Mouse (Mus musculus) heart, adult 8-10 months (tissue): ENCODE measurements around the gene Huwe1. TPM values are rescaled to one million over a fixed set of nuclear protein-coding genes. Genes with fewer than 3 reads are reported as not detected.

ENCODE experiments used
- DNase-seq: peaks from one replicate; pipeline ENCODE4 v3.0.0; 2022; ENCODE audit warnings: low spot score
- total RNA-seq, 4 experiments: library from RNA; stranded (reverse); gene quantifications; 2 replicates each; pipeline ENCODE4 v1.2.4; 2022

The Huwe1 gene
- 100 to 1,000 TPM; 157 to 200 (median 175) TPM for total RNA-seq

GRCm38 (mm10) chrX:151800701-151801511 is at the start of gene Huwe1:
TSS of gene Huwe1 (plus strand) at chrX:151800807.
- peak; percentile 42 for DNase-seq

- DNase-seq = no peak
Observed at GRCm38 (mm10) chrX:151780348-151780747, 20.3 kb upstream of the Huwe1 start.

GRCm38 (mm10) chrX:151782939-151783338 is 17.7 kb upstream of the Huwe1 start:
- DNase-seq = no peak

GRCm38 (mm10) chrX:151792766-151793165 is 7.8 kb upstream of the Huwe1 start:
- DNase-seq = no peak

GRCm38 (mm10) chrX:151797970-151798369 is 2.6 kb upstream of the Huwe1 start:
- DNase-seq = no peak

- DNase-seq = no peak
Observed at GRCm38 (mm10) chrX:151802328-151802955, 1.8 kb downstream of the Huwe1 start.

GRCm38 (mm10) chrX:151802956-151803776 is 2.6 kb downstream of the Huwe1 start:
- DNase-seq = peak; percentile 95

- DNase-seq = peak; percentile 25
Observed at GRCm38 (mm10) chrX:151803777-151804101, 3.1 kb downstream of the Huwe1 start.

- DNase-seq = no peak
Observed at GRCm38 (mm10) chrX:151804388-151804787, 3.8 kb downstream of the Huwe1 start.

GRCm38 (mm10) chrX:151811481-151811880 is 10.9 kb downstream of the Huwe1 start:
- DNase-seq = no peak

GRCm38 (mm10) chrX:151813656-151814055 is 13.0 kb downstream of the Huwe1 start:
- no peak for DNase-seq

- no peak for DNase-seq
Observed at GRCm38 (mm10) chrX:151817712-151818111, 17.1 kb downstream of the Huwe1 start.

- DNase-seq = no peak
Observed at GRCm38 (mm10) chrX:151828971-151829370, 28.4 kb downstream of the Huwe1 start.

GRCm38 (mm10) chrX:151831260-151831659 is 30.7 kb downstream of the Huwe1 start:
- DNase-seq = no peak

GRCm38 (mm10) chrX:151832982-151833381 is 32.4 kb downstream of the Huwe1 start:
- DNase-seq = no peak

- DNase-seq = no peak
Observed at GRCm38 (mm10) chrX:151859436-151859835, 58.8 kb downstream of the Huwe1 start.

- no peak for DNase-seq
Observed at GRCm38 (mm10) chrX:151910692-151911091, 110.1 kb downstream of the Huwe1 start.

GRCm38 (mm10) chrX:151912267-151912666 is 111.7 kb downstream of the Huwe1 start:
- DNase-seq = no peak

GRCm38 (mm10) chrX:151929390-151929789 is 128.8 kb downstream of the Huwe1 start:
- DNase-seq = no peak

- DNase-seq = no peak
Observed at GRCm38 (mm10) chrX:151938852-151939251, 138.2 kb downstream of the Huwe1 start.

- DNase-seq = no peak
Observed at GRCm38 (mm10) chrX:151946986-151947385, 146.4 kb downstream of the Huwe1 start.

GRCm38 (mm10) chrX:151947781-151948180 is 147.2 kb downstream of the Huwe1 start:
- no peak for DNase-seq
